18 mouse cellular contexts compared by ENCODE assay signal in the genomic region with DNA sequence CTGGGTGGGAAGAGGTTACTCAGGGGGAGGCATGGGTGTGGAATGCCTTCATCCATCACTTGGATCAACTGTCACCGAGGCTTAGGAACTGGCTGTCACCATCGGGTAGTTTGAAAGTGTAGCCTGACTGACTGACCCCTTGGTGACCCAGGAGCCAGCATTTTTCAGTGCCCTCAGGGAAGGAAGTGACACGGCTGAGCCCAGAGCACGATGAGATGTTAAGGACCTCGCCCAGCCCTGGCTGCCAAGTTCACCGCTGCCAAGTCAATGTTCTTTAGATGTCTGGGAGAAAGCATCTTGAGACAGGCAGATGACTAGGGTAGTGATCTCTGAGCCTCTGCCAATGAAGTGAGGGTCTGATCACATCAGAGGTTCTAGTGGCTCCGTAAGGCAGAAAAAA.
DNase-seq lines count a peak whose midpoint lies in the region; ATAC-seq and TF ChIP-seq lines count a peak whose summit lies in the region.
"Had no signal": no experiment of that assay in that cellular context is flagged by ENCODE, and none has a peak within 500 bp of the region (broad histone marks: within the 10 kb centered on the region; RNA-seq: fewer than 3 reads in every experiment).

No protein-coding gene starts in this region.

- H3K27me3 ChIP-seq in kidney, adult 2 months (replicated peaks; ENCODE audit: control insufficient read depth, insufficient read depth, low read length) = no peaks in the 10 kb centered on the region
- H3K27me3 ChIP-seq in kidney, embryonic 16.5 days (ENCODE audit: insufficient read depth, low read length) = peaks cover 5% of the 10 kb centered on the region; the same call in 1 of the 2 replicates
- peaks cover 35% of the 10 kb centered on the region for H3K27me3 ChIP-seq in liver, embryonic 12.5 days (replicated peaks)
- H3K27me3 ChIP-seq: neural tube, embryonic 13.5 days had no signal

- no peak overlapping the region for H3K4me2 ChIP-seq in kidney, embryonic 16.5 days (replicated peaks; ENCODE audit: low read depth, low read length)
- H3K4me2 ChIP-seq in liver, embryonic 12.5 days = no peak overlapping the region
- H3K4me2 ChIP-seq: liver, embryonic 13.5 days; neural tube, embryonic 13.5 days had no signal

- no peak overlapping the region for H3K27ac ChIP-seq in kidney, adult 2 months (ENCODE audit: insufficient read depth, low read depth, low read length)
- no peak overlapping the region for H3K27ac ChIP-seq in kidney, embryonic 16.5 days (ENCODE audit: low read length)
- no peak overlapping the region for H3K27ac ChIP-seq in liver, embryonic 12.5 days
- H3K27ac ChIP-seq: liver, embryonic 13.5 days; neural tube, embryonic 13.5 days had no signal

- no peaks in the 10 kb centered on the region for H3K36me3 ChIP-seq in kidney, adult 2 months (ENCODE audit: control insufficient read depth, insufficient read depth, low read length)
- no peaks in the 10 kb centered on the region for H3K36me3 ChIP-seq in kidney, embryonic 16.5 days (ENCODE audit: insufficient read depth, low read length)
- H3K36me3 ChIP-seq in liver, embryonic 12.5 days = no peaks in the 10 kb centered on the region
- H3K36me3 ChIP-seq: liver, embryonic 13.5 days; neural tube, embryonic 13.5 days had no signal

- no peak for ATAC-seq in kidney, embryonic 16.5 days (ENCODE audit: low FRiP score, low TSS enrichment)
- peak; percentile 80 for ATAC-seq in megakaryocyte, adult 5-6 weeks (ENCODE audit: poor library complexity, severe bottlenecking)
- ATAC-seq in liver, embryonic 12.5 days = no peak
- ATAC-seq: forebrain, postnatal 0 days; midbrain, embryonic 16.5 days had no signal

- peak; percentile 62 for DNase-seq in kidney, adult 2 months
- peak; percentile 22 for DNase-seq in gastrocnemius, postnatal 14 days
- DNase-seq in kidney, postnatal 36 days = peak; percentile 44 to 56
- DNase-seq in left cerebral cortex, postnatal 14 days (ENCODE audit: low spot score in 2 of 2) = no peak
- no peak for DNase-seq in thymus, postnatal 36 days
- DNase-seq: adrenal gland, postnatal 25 days; cerebellum, adult 9-10 months; forebrain, postnatal 0 days; left cerebral cortex, postnatal 4 days; liver, embryonic 13.5 days; retina, postnatal 1 day; thymus, postnatal 14 days had no signal

- no peaks in the 10 kb centered on the region for H3K4me1 ChIP-seq in kidney, adult 2 months (ENCODE audit: control insufficient read depth, insufficient read depth, low read length)
- no peaks in the 10 kb centered on the region; the same call in 1 of the 2 replicates for H3K4me1 ChIP-seq in kidney, embryonic 16.5 days (ENCODE audit: insufficient read depth, low read length)
- H3K4me1 ChIP-seq in liver, embryonic 12.5 days = no peaks in the 10 kb centered on the region
- H3K4me1 ChIP-seq: liver, embryonic 13.5 days had no signal

- H3K9me3 ChIP-seq in kidney, embryonic 16.5 days (ENCODE audit: low read length) = no peaks in the 10 kb centered on the region
- no peaks in the 10 kb centered on the region for H3K9me3 ChIP-seq in liver, embryonic 12.5 days (replicated peaks)
- H3K9me3 ChIP-seq: liver, embryonic 13.5 days; neural tube, embryonic 13.5 days had no signal

- no peak for TF ChIP-seq POLR2A in kidney, adult 2 months (IDR thresholded peaks at IDR 0.05; ENCODE audit: low read depth, low read length)

- H3K4me3 ChIP-seq in kidney, adult 2 months (ENCODE audit: insufficient read depth, low read depth, low read length) = no peak overlapping the region
- no peak overlapping the region for H3K4me3 ChIP-seq in kidney, embryonic 16.5 days (ENCODE audit: low read length)
- H3K4me3 ChIP-seq in liver, embryonic 12.5 days = no peak overlapping the region
- H3K4me3 ChIP-seq: erythroblast, embryonic 14.5 days; liver, embryonic 13.5 days; neural tube, embryonic 13.5 days had no signal

- H3K9ac ChIP-seq in kidney, embryonic 16.5 days (replicated peaks; ENCODE audit: low read length) = no peak overlapping the region
- no peak overlapping the region for H3K9ac ChIP-seq in liver, embryonic 12.5 days
- H3K9ac ChIP-seq: forebrain, postnatal 0 days; liver, embryonic 13.5 days; neural tube, embryonic 13.5 days had no signal

- no peak for TF ChIP-seq CTCF in kidney, adult 2 months (conservative IDR thresholded peaks at IDR 0.05; ENCODE audit: insufficient read depth, insufficient read length, low read depth, low read length)

- intact Hi-C loops in gastrocnemius, postnatal 14 days (cut with DNase I; ENCODE audit: low total_unique reads) = no loop called here
- intact Hi-C loops in left cerebral cortex, postnatal 14 days (cut with DNase I) = no loop called here

- WGBS in kidney, adult 2 months = 38% methylated on average over 7 of the region's 7 CpGs
- 23% methylated on average over 7 of the region's 7 CpGs for WGBS in kidney, embryonic 16.5 days
- 37% methylated on average over 7 of the region's 7 CpGs for WGBS in liver, embryonic 12.5 days (ENCODE audit: insufficient replicate concordance)

Comparison
In these comparisons a context has a peak if more than half of its experiments do, and no peak if none do; other contexts are left out.
1. DNase-seq: peak in kidney, adult 2 months (single experiment), gastrocnemius, postnatal 14 days (single experiment) and kidney, postnatal 36 days (2 of 2); none in left cerebral cortex, postnatal 14 days (0 of 2) and thymus, postnatal 36 days (0 of 2).